Mouse (Mus musculus): ENCODE measurements around the gene Stag1.

- no peak for TF ChIP-seq POLR2A (IDR thresholded peaks at IDR 0.05; ENCODE audit: borderline replicate concordance, extremely low read depth, low read depth, low read length)
- TF ChIP-seq CTCF (IDR thresholded peaks at IDR 0.05; ENCODE audit: insufficient read depth, low read length), result no peak
Observed at GRCm38 (mm10) chr9:100597546-100597945, at the start of gene Stag1.
